Mouse (Mus musculus): ENCODE results near the gene Mylk.

Gene Mylk

DNA sequence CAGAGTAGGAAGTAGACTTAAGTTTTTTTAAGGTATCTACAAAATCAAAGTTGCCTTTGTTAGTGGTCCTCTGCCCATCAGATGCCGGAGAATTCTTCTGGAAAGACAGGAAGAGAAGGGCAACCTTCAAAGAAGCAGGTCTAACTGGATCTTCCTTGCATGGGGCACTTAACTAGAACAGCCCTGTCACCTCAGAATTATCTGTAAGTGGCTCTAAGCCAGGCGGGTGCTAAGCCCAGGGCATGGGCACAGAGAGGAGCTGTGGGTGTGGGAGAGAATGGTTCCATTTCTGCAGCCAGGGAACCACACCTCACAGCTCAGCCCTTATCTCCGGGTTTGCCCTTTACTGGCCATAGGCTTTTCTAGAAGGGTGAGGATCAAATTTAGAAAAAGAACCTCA is 246.4 kb downstream of the Mylk start:
- DNase-seq: no peak

DNA sequence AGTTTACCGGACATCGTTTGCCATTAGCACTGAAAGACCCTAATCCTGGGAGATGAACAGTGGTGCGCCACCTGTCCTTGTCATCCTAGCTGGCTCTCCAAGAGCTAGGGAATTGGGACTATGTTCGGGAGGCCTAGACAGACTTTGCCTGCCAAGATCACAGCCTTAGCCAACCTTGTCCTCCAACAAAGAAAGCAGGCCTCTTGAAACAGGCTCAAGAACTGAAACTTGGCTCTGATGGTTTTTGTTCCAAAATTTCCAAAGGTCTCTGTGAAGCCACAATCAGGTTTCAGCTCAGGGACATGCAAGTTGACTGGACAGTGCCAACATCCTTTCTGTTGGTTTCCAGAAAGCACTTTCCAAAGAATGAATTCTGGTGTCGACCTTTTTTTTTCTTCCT is 247.8 kb downstream of the Mylk start:
- DNase-seq: no peak

DNA sequence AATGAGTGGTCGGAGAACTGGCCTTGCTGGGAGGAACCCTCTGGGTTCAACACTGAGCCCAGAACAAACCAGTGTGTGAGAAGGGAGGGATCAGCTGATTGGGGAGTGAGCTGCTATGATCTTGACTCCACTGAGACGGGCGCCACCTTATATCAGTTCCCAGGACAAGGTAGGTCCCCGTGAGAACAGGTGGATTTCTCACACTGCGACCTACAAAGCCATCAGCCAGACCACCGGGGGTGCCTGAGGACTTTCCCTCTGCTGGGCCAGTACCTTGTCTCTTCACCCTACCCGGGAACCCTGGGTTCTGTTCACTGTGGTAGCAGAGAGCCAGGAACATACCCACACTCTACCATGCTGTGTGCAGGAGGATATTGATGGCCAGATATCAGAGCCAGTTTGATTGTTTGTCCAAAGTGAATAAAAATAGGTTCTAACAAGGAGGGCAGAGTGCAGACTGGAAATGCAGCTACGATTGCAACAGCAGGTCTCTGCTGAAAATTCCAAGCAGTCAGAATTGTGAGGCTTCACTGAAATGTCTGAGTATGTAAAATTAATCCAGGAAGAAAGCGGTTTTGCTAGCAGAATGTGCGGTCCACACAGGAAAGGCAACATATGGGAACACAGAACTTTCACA is 248.8 kb downstream of the Mylk start:
- no peak for DNase-seq

DNA sequence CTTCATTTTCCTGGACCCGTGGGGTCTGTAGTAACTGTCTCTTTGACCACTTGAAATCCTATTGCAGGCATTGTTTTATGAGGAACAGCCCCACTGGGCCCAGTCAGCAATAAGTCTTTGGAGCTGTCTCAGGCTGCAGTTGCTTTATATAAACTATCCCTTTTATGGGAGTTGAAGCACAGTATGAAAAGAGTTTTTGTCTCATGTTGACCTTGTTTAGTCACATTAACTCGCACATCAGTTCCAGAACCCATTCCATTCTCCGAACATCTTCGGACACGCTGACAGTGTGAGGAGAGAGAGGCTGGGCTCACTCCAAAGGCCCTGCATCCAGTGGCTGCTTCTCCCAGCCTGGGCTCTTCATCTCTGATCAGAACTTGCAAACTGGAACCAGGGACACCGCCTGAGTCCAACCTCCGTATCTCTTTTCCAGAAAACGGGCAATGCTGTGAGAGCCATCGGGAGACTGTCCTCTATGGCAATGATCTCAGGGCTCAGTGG is 249.7 kb downstream of the Mylk start:
- no peak for DNase-seq

DNA sequence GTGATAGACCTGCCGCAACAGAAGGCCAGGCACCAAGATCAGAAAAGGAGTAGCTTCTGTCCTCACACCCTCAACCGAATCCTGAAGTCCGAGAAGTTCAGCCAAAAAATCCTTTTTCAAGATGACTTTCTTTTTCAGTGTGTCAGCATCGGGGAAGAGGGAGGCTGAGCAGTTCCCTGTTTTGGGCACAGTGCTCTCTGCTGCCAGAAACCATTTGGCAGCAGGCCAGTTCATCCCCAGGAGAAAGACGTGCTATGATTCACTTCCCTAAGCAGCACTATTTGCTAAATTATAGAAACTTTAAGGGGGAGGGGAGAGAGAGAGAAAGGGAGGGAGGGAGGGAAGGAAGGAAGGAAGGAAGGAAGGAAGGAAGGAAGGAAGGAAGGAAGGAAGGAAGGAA is 251.1 kb downstream of the Mylk start:
- no peak for DNase-seq

DNA sequence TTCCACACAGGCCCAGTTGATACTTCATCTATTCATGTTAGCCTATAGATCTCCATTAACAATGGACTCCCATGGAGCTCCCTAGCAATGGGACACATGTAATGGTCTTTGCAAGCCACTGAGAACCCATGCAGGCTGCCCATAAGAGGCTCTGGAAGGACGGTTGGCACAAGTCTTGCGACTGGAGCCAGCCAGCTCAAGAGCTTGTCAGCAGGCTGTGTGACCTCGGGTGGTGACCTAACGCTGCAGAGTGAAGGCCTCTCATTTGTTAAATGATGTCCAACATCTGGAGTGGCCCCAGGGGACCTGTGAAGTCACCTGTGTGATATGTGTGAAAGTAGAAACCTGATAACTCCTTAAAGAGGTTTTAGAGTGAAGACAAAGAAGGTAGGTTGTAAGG is 252.0 kb downstream of the Mylk start:
- DNase-seq: no peak

DNA sequence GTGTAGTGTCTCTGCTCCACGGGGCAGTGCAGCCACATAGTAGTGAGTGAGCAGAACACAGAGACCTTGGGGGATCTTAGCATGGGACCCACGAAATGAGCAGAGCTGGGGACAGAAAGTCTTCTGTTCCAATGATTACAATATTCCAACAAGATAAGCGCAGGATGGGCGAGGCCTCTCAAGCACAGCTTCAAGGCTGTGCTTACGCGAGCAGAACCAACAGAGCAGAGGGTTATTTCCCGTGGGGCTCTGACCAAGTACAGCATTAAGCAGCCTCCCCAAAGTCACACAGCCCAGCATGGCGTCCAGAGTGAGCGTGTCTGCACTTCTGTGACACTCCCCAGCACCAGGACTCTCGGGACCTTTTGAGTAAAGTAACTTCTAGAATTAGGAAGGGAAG is 252.6 kb downstream of the Mylk start:
- DNase-seq: no peak

DNA sequence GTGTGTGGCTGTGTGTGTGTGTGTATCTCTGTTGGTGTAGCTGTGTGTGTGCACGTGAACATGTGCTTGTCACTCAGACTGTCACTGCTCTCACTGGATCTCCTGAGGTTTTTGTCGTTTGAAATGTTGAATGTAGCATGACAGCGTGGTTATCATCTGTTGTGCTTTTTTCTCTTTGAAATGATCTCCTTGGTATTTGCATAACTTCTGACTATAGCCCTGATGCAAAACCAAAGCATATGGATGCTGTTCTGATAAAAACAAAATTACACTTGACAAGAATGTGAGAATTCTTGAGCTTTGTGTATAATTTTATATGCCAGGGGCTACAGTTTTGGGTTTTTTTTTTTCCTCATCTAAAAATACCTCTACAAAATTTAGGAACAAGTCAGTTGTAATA is 254.0 kb downstream of the Mylk start:
- DNase-seq: no peak

DNA sequence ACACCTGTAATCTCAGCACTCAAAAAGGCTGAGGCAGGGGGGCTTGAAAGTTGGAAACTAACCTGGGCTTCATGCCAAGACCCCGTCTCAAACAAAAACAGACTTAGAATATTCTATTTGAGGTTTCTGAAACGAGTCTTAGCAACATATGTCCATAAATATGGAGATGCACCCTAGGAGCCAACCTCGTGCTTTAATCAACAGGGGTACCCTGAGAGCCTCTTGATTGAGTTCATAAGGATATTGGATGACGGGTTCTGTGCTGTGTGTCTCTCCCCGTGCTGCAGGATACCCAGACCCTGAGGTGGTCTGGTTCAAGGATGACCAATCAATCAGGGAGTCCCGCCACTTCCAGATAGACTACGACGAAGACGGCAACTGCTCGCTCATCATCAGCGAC is 255.0 kb downstream of the Mylk start:
- no peak for DNase-seq

DNA sequence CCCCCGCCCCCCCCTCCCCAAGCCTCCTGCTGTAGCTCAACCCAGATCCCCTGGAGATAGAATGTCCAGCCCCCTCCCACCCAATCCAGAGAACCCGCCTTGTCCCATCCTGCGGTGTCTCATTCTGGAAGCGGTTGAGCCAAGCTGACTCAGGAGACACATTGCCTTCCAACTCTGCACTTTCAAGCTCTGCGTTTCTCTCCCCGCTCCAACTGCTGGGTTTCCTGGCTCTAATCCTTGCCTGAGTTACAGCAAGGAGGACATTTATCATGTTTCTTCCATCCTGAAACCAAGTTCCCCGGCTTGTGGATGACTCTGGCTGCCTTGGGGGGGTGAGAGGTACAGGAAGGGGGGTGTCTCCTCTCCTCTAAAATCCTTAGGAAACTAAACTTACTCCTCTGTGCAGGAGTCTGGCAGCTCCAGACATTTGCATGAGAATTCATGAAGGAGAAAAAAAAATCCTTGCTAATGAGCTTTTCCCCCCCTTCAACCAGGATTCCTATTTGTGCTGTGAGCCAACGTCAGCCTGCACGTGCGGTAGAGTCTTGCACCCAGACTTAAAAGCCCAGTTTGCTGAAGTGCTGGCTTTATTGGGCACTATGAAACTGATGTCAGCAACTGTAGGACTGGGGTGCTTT is 256.0 kb downstream of the Mylk start:
- peak; percentile 17 for DNase-seq

DNA sequence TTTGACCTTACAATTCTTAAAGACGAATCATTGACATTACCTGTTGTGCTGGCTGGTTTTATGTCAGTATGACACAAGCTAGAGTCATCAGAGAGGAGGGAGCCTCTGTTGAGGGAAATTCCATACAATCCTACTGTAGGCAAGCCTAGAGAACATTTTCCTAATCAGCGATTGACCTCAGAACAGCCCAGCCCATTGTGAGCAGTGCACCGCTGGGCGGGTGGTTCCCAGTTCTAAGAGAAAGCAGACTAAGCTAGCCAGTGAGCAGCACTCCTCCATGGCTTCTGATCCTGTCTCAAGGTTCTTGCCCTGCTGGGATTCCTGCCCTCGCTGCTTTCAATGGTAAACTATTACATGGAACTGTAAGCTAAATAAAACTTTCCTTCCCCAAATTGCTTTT is 259.3 kb downstream of the Mylk start:
- DNase-seq: no peak

DNA sequence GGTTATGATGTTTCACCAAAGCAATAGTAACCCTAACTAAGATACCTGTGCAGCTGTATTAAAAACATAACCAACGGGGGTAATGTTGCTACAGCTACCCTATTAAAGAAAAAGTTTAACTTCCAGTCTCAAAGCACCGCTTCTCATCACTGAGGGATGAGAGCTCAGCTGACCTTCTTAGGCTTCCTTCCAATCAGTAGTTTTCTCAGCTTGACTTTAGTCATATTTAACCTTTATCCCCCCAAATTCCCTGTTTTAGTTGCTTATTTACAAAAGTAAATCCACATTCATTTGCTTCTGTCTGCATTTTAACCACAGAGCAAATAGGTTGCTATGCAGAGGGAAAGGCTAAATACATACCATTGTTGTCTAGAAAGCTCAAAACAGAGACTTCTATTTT is 259.7 kb downstream of the Mylk start:
- no peak for DNase-seq

DNA sequence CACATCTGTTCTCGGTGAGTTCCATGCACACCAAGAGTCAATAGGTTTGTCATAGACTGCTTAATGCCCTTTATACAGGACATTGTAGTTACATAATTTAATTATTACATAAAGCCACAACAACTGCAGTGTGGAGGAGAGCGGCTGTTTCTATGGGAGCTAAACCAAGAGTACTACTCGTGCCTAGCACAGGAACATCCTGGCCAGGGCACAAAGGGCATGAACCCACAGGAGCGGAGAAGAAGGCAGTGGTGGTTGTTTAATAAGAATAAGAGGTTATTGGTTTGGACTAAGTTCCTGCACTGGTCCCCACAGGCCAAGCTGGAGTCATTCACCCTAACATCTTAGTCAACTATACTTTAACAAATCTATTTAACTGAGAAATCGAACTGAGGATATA is 261.2 kb downstream of the Mylk start:
- DNase-seq: no peak

DNA sequence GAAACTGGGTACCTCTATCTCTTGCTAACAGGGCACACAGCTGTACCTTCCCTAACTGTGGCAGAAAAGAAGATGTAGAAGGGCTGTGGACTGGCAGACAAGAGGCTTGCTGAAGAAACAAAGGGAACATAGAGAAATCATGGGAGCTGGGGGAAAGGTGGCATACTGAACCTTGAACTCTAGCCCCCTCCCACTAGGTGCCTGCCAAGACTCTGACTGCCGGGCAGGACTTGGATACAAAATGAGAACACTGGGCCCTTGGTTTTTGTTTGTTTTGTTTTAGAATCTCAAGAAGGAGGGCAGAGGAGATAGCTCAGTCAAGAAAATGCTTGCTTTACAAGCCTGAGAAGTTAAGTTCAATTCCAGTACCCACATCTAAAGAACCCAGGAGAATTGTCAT is 262.4 kb downstream of the Mylk start:
- DNase-seq: no peak

DNA sequence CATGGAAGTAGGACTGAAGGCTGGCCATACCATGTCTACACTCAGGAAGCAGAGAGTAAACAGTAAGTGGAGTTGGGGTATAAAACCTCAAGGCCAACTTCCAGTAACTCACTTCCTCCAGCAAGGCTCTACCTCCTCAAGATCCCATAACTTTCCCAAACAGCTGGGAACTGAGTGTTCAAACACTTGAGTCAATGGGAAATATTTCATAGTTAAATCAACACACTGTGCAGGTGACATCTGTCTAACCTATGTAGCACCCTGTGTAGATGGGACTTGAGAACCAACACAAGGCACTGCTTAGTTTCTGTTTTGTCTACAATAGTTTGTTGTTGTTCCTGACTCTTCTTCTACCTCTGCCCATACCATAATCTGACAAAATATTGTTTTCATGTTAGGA is 263.4 kb downstream of the Mylk start:
- DNase-seq: no peak

DNA sequence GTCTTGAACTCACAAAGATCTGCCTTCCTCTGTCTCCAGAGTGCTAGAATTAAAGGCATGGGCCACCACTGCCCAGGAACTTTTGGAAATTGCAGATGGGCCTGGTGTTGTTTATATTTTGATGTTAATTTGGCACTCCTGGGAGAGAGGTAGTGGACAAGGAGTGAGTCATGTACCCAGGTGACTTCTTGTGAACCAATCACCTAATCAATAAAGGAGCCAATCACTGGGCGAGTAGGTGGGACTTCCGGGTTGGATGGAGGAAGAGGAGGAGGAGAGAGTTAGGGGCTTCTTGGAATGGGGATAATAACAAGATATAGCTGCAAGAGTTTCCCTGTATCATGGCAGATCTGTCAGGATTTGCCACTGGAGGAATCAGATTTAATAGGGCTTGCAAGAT is 268.5 kb downstream of the Mylk start:
- no peak for DNase-seq

DNA sequence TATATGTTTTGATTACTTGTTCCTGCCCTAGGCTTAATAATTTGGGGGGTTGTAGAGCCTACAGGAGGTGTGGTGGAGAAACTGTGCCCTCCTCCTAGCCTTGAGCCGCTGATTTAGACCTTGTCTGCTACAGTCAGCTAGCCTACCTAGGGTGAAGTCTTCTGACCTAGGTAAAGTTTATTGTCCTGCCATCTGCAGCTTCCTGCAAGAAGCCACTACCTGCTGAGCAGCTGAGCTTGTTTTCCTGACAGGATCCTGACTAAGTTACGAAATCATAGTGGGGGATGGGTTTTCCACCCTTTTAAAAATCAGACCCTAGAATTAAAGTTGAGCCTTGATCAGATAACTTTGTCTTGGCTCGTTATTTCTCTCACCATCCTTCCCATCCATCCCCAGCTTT is 271.5 kb downstream of the Mylk start:
- no peak for DNase-seq

DNA sequence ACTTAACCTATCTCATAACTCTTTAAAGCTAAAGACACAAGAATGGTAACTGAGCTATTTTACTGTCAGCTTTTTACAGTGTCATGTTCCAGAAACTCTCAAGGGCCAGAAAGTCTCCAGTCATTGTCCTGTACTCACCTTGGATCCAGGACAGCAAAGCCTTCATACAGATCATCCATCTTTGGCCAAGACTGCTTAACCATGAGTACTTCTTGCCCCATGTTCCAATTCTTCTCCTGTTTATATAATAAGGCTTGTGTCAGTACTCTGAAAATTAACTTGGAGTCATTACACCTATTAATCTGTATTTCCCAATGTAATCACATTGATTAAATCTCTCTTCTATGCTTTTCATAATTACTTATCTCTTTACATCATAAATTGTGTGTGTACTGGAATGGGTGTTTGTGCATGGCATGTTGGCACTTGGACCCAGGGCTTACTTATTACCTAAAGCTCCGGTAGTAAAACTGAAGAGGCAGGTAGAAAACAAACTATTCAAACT is 273.5 kb downstream of the Mylk start:
- DNase-seq: no peak

DNA sequence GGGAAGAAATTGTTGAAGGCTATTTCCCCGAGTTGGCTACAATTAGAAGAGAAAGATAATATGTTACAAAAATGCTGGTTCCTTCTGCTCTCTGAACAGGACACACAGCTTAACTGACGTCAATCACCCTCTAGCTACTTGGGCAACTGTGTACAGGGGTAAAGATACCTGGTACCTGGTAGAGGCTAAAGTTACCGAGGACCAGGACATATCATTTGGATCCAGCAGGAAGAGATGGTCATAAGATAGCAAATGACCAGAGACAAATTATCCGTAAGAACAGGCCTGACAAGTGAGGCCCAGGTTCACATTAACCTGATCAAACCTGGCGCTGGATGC is 276.9 kb downstream of the Mylk start:
- no peak for DNase-seq

DNA sequence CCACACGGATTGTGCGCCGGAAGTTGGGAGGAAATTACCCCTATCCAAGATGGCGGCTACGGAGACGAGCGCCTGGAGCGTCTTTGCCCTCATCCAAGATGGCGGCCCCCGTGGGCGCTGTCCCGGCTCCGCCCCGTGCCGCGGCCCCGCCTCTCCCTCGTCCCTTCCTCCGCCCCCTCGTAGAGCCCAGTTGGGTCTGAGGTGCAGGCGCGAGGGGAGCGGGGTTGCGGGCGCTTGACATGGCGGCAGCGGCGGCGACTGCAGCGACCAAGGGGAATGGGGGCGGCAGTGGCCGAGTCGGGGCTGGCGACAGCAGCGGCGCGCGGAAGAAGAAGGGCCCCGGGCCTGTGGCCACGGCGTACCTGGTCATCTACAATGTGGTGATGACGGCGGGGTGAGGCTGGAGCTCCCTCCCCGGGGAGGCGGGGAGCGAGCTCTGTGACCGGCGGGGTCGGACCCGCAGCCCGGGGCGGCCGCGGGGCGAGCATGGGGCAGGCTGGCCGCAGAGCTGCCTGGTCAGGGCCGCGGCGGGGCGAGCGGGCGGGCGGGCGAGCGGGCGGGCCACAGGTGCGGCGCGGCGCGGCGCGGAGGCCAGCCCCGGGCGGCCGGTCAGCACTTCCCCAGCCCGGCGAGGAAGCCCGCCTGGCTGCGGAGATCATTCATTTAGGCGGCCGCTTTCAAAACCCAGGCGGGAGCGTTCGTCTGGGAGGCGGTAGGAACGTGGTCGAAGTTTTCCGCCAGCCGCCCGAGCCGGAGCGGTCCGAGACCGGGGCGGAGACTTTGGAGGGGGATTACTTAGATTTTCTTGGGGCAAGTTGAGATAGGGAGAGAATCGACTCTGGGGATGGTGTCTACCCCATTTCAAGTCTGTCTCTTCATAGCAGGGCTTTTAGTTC is 277.5 kb downstream of the Mylk start, which contains the start of gene Hacd2:
Gene Hacd2 (plus strand): TSS at position 187 of the 896 bp plus-strand sequence.
- peak; percentile 97 for DNase-seq

DNA sequence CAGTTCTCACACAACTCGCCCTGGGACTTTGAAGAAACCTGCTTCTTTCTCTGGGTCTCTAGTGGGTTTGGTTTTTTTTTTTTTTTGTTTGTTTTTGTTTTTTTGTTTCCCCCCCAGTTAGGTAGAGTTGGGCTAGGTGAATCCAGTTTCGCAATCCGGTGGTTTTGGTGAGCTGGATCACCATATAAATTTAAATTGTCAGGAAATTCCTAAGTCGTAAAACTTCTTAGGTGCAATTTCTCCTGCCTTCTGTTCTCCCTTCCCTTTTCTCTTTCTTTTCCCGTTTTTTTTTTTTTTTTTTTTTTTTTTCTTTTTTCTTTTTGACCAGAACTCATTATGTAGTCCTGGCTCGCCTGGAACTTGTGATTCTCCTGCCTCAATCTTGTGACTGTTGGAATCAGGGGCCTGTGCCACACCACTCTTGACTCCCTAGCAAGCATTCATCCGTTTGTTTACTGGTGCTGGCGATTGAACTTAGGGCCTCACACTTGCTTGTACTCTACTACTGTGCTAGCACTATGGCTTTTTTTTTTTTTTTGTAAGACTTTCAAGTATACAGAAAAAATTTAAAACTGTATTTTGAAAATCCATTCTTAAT is 278.2 kb downstream of the Mylk start:
- DNase-seq: no peak

DNA sequence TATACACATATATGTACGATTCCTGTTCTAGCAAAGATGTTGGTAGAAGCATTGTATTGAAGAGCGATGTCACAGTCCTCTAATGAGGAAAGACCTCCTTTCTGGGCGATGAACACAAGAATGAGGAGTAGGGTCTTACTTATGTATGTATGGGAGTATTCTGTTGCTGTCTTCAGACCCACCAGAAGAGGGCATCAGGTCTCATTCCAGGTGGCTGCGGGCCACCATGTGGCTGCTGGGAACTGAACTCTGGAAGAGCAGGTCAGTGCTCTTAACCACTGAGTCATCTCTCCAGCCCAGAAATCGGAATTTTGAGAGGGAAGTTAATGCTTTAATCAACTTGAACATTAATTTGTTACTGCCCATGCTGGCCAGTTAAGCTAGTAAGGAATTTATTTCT is 279.3 kb downstream of the Mylk start:
- DNase-seq: peak; percentile 31

DNA sequence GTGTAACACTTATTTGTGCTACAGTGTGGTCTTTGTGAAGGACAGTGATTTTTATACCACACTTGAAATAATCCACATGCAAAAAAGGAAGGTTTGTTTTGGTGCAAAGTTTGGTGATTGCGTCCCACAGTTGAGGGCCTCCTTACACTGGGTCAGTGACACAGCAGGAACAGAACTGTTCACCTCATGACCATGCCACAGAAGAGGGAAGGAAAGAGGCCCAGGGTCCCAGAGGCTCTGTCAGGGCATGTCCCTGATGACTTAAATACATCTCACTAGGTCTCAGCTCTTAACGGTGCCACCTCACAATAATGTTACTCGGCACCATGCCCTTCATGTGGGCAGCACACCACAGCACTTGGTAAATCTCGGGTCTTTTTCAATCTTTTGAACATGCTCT is 280.3 kb downstream of the Mylk start:
- no peak for DNase-seq
